Mouse (Mus musculus) left cerebral cortex, adult 9 months (tissue): ENCODE data around the gene Hist1h4j.

Source experiments
- DNase-seq, 2 experiments: peaks; one replicate each; pipeline ENCODE4 v3.0.0; 2022; ENCODE audit warnings: low spot score in 2 of 2

Gene Hist1h4j

DNA sequence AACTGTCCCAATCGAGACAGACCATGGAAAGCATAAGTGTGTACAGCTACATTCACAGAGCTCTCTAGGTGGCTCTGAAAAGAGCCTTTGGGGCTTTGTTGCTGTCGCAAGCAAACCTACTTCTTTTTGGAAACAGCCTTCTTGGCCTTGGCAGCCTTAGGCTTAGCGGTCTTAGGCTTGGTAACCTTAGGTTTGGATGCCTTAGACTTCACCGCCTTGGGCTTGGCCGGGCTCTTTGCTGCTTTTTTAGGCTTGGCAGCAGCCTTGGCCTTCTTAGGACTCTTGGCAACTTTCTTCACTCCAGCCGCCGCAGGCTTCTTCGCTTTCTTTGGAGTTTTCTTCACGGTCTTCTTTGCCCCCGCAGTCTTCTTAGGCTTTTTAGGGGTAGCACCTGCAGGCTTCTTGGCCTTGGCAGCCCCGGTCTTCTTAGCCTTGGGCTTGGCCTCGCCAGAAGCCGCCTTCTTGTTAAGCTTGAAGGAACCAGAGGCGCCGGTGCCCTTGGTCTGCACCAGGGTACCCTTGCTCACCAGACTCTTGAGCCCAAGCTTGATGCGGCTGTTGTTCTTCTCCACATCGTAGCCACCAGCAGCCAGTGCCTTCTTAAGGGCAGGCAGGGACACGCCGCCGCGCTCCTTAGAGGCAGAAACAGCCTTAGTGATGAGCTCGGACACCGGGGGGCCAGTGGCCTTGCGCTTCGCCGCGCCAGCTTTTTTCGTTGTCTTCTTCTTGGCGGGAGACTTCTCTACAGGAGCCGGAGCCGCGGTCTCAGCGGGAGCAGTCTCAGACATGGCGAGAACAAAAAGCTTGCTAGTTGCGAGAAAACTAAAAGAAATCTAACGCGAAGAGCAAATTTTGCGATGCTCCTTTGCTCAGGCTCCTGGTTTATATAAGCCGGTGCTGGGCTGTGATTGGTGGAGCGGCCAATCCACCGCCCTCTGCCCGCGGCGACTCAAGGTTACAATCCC lies 45.2 kb downstream of the Hist1h4j start, which contains the start of gene Hist1h1b:
Gene Hist1h1b (minus strand): TSS at position 859 of the 965 bp plus-strand sequence.
- peak in 1 of 2 experiments; percentile 65 for DNase-seq

GRCm38 (mm10) chr13:21781021-21781555 lies 46.2 kb downstream of the Hist1h4j start:
- no peak for DNase-seq

- DNase-seq: no peak
Measured at GRCm38 (mm10) chr13:21781639-21782038, 46.8 kb downstream of the Hist1h4j start.

DNA sequence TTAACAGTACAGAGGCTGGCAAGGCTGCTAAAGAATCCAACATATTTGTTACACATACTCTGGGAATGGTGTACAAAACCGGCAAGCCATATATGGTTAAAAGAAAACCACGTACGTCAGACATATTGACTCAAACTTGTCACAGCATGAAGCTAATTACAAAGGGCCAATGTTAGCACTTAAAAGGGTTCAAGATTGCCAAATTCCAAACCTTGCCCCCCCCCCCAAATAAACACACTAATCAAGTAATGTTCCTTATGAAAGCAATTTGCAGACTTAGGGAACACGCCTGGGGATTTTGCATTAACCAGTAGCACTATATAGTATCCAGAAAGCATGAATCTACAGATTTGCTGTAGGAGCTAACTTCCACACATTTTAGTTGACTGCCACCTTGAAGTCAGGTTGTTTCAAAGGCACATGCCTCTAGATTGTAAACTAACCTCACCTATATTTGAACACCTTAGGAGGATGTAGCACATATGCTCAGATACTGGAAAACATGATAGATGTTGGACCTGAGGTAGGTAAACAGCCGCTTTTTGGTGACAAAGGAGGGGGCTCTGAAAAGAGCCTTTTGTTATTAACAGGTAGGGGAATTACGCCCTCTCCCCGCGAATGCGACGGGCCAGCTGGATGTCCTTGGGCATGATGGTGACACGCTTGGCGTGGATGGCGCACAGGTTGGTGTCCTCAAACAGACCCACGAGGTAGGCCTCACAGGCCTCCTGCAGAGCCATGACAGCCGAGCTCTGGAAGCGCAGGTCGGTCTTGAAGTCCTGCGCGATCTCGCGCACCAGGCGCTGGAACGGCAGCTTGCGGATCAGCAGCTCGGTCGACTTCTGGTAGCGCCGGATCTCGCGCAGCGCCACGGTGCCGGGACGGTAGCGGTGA lies 47.7 kb downstream of the Hist1h4j start:
- DNase-seq: peak in 1 of 2 experiments; percentile 24

DNA sequence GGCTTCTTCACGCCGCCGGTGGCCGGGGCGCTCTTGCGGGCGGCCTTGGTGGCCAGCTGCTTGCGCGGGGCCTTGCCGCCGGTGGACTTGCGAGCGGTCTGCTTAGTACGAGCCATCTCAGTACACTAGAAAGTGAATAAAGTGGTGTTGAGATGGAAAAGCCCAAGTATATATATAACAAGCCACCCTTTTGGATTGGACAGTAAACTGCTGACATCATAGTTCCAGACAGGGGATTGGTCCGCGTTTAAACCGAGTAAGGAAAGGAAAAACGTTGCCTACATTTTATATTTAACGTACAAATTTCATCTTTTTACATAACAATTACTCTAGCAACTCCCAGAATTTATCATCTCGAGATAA lies 48.4 kb downstream of the Hist1h4j start, which contains the start of gene Hist1h3i:
Gene Hist1h3i (minus strand): TSS at position 116 of the 363 bp plus-strand sequence.
- DNase-seq: peak; percentile 79 to 84

GRCm38 (mm10) chr13:21783734-21784161 lies 48.9 kb downstream of the Hist1h4j start:
- peak in 1 of 2 experiments; percentile 25 for DNase-seq

- DNase-seq: no peak
Measured at GRCm38 (mm10) chr13:21784311-21784710, 49.4 kb downstream of the Hist1h4j start.
